Mouse (Mus musculus) olfactory bulb, adult 2 months (tissue): ENCODE data around the gene Atp13a3.

Experiments used
- CTCF ChIP-seq: fragments of 200-500 bp; IDR thresholded peaks from 2 replicates; pipeline ENCODE4 v1.5.1; 2012; ENCODE audit warnings: low read depth, mild to moderate bottlenecking, low read length, moderate library complexity; ENCODE audit not compliant: insufficient read depth
- POLR2A ChIP-seq: fragments of 200-500 bp; IDR thresholded peaks from 2 replicates; pipeline ENCODE4 v1.6.1; 2012; ENCODE audit warnings: mild to moderate bottlenecking, low read depth, low read length, moderate library complexity; ENCODE audit not compliant: insufficient read depth

- no peak for TF ChIP-seq POLR2A
- no peak for TF ChIP-seq CTCF
Measured at GRCm38 (mm10) chr16:30280676-30281297, 125.0 kb downstream of the Atp13a3 start.
